Mouse (Mus musculus): ENCODE data around the gene Mdm2. TPM values are rescaled to one million over a fixed set of nuclear protein-coding genes. Genes with fewer than 3 reads are reported as not detected.

The Mdm2 gene
- polyA plus RNA-seq, 1 experiment from 2014 or later = 57.9 TPM

DNA sequence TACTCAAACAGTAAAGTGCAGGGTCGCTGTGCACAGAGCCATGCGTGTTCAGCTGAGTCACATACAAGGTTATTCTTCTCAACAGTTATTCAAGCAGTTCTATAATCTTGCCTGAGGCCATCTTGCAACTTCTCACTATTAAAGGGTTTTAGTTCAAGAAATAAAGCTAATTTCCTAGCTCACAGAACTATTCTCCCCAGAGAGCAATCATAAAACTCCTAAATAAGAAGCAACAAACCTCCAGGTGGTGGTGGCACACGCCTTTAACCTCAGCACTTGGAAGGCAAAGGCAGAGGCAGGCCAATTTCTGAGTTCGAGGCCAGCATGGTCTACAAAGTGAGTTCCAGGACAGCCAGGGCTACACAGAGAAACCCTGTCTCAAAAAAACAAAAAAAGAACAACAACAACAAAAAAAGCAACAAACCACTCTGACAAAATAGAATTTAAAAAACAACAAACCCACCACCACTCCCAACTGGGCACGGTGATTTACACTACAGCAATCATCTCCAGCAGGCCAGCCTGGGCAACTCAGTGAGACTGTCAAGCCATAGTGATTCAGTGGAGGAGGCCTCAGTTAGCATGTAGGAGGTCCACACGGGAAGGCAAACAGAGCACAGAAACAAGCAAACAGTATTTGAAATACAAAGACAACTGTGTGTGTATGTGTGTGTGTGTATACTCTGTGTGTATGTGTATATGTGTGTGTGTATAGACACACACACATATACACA is 13.6 kb downstream of the Mdm2 start:
- WGBS = 90% methylated on average over 6 of the region's 6 CpGs
- no peak overlapping the region for H3K4me3 ChIP-seq (ENCODE audit: low read depth, low read length)
- H3K9me3 ChIP-seq (ENCODE audit: control insufficient read depth, low read length) = no peaks in the 10 kb centered on the region
- H3K9ac ChIP-seq (replicated peaks; ENCODE audit: low read depth, low read length) = no peak overlapping the region
- H3K36me3 ChIP-seq (ENCODE audit: control insufficient read depth, insufficient read depth, low read length) = peaks cover 80% of the 10 kb centered on the region
- H3K27me3 ChIP-seq (ENCODE audit: control insufficient read depth, insufficient read depth, low read length) = no peaks in the 10 kb centered on the region
- H3K4me2 ChIP-seq (ENCODE audit: low read depth, low read length) = no peak overlapping the region
- no peak for ATAC-seq (ENCODE audit: low read depth)
- no peak overlapping the region for H3K27ac ChIP-seq (ENCODE audit: low read depth, low read length)
- no peaks in the 10 kb centered on the region for H3K4me1 ChIP-seq (ENCODE audit: control insufficient read depth, insufficient read depth, low read length)

GRCm38 (mm10) chr10:117696021-117696826 is 14.3 kb downstream of the Mdm2 start:
- H3K36me3 ChIP-seq (ENCODE audit: control insufficient read depth, insufficient read depth, low read length) = peaks cover 80% of the 10 kb centered on the region
- H3K9me3 ChIP-seq (ENCODE audit: control insufficient read depth, low read length) = no peaks in the 10 kb centered on the region
- no peak overlapping the region for H3K27ac ChIP-seq (ENCODE audit: low read depth, low read length)
- no peak overlapping the region for H3K4me2 ChIP-seq (ENCODE audit: low read depth, low read length)
- no peak overlapping the region for H3K4me3 ChIP-seq (ENCODE audit: low read depth, low read length)
- ATAC-seq (ENCODE audit: low read depth) = no peak
- no peak overlapping the region for H3K9ac ChIP-seq (replicated peaks; ENCODE audit: low read depth, low read length)
- H3K27me3 ChIP-seq (ENCODE audit: control insufficient read depth, insufficient read depth, low read length) = no peaks in the 10 kb centered on the region
- 97% methylated on average over 8 of the region's 8 CpGs for WGBS
- no peaks in the 10 kb centered on the region for H3K4me1 ChIP-seq (ENCODE audit: control insufficient read depth, insufficient read depth, low read length)

DNA sequence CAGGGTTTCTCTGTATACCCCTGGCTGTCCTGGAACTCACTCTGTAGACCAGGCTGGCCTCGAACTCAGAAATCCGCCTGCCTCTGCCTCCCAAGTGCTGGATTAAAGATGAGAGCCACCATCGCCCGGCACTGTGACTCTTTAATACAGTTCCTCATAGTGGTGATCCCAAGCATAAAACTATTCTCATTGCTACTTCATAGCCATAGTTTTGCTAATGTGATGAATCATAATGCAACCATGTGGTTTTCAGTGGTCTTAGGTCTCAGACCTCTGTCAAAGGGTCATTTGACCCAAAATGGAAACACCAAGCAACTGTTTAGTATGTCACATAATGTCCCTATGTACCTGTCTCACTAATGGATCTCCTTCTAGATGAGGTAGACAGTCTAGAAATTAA is 15.0 kb downstream of the Mdm2 start:
- Histone ChIP-seq H3K36me3 (ENCODE audit: control insufficient read depth, insufficient read depth, low read length) (peaks cover 82% of the 10 kb centered on the region), H3K9me3 (ENCODE audit: control insufficient read depth, low read length) (no peaks in the 10 kb centered on the region), H3K27me3 (ENCODE audit: control insufficient read depth, insufficient read depth, low read length) (no peaks in the 10 kb centered on the region), H3K9ac (replicated peaks; ENCODE audit: low read depth, low read length) (no peak overlapping the region), H3K4me2 (ENCODE audit: low read depth, low read length) (no peak overlapping the region), H3K4me1 (ENCODE audit: control insufficient read depth, insufficient read depth, low read length) (no peaks in the 10 kb centered on the region), H3K4me3 (ENCODE audit: low read depth, low read length) (no peak overlapping the region), H3K27ac (ENCODE audit: low read depth, low read length) (no peak overlapping the region)
- no peak for ATAC-seq (ENCODE audit: low read depth)
- 98% methylated on average over 4 of the region's 4 CpGs for WGBS

DNA sequence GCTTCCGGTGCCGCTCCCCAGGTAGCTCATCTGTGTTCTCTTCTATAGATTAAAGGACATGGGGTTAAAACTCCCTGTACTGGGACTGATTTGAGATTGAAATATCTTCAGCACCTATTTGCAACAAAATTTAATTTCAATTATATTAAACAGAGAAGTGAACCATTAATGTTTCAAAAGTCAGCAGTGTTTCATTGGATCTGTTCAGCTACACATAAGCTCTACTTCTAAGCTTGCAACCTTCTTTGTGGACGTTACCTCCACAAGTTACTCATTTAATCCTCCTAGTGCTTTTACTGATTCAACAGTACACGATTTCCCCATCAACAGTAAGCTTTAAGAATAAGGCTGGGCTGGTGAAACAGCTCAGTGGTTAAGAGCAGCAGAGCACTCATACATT is 15.5 kb downstream of the Mdm2 start:
- ATAC-seq (ENCODE audit: low read depth) = no peak
- Histone ChIP-seq H3K36me3 (ENCODE audit: control insufficient read depth, insufficient read depth, low read length) (peaks cover 82% of the 10 kb centered on the region), H3K27me3 (ENCODE audit: control insufficient read depth, insufficient read depth, low read length) (no peaks in the 10 kb centered on the region), H3K4me2 (ENCODE audit: low read depth, low read length) (no peak overlapping the region), H3K27ac (ENCODE audit: low read depth, low read length) (no peak overlapping the region), H3K4me3 (ENCODE audit: low read depth, low read length) (no peak overlapping the region), H3K9me3 (ENCODE audit: control insufficient read depth, low read length) (no peaks in the 10 kb centered on the region), H3K4me1 (ENCODE audit: control insufficient read depth, insufficient read depth, low read length) (no peaks in the 10 kb centered on the region), H3K9ac (replicated peaks; ENCODE audit: low read depth, low read length) (no peak overlapping the region)
- 98% methylated on average over 4 of the region's 4 CpGs for WGBS

DNA sequence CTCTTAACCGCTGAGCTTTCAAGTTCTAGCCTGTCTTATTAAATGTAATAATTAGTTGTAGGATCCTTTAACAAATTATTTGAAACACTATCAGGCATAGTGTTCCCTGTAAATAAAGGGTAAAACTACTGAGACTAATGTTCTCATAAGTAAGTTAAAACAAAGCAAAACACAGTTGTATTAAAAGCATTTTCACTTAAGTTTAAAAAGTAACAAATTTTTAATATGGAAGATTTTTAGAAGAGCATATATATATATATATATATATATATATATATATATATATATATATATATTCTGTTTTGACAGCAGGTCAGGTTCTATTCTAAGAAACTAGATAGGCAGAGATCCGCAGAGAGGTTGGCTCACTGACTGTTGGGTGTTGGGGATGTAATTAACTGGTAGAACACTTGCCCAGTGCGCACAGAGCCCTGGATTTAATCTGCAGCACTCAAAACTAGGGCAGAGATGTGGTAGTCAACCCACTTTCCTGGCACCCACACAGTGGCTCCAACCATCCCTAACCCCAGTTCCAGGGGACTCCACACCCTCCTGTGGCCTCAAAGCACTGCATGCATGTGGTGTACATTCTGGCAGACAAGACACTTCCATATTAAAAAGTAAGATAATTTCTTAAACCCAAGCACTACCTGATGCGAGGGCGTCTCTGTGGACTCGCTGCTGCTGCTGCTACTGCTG is 16.2 kb downstream of the Mdm2 start:
- ATAC-seq (ENCODE audit: low read depth) = no peak
- Histone ChIP-seq H3K4me2 (ENCODE audit: low read depth, low read length) (no peak overlapping the region), H3K27me3 (ENCODE audit: control insufficient read depth, insufficient read depth, low read length) (no peaks in the 10 kb centered on the region), H3K4me1 (ENCODE audit: control insufficient read depth, insufficient read depth, low read length) (no peaks in the 10 kb centered on the region), H3K9me3 (ENCODE audit: control insufficient read depth, low read length) (no peaks in the 10 kb centered on the region), H3K4me3 (ENCODE audit: low read depth, low read length) (no peak overlapping the region), H3K36me3 (ENCODE audit: control insufficient read depth, insufficient read depth, low read length) (peaks cover 80% of the 10 kb centered on the region), H3K9ac (replicated peaks; ENCODE audit: low read depth, low read length) (no peak overlapping the region), H3K27ac (ENCODE audit: low read depth, low read length) (no peak overlapping the region)
- WGBS = 96% methylated on average over 6 of the region's 6 CpGs

- Histone ChIP-seq H3K4me3 (ENCODE audit: low read depth, low read length) (no peak overlapping the region), H3K9ac (replicated peaks; ENCODE audit: low read depth, low read length) (no peak overlapping the region), H3K27me3 (ENCODE audit: control insufficient read depth, insufficient read depth, low read length) (no peaks in the 10 kb centered on the region), H3K36me3 (ENCODE audit: control insufficient read depth, insufficient read depth, low read length) (peaks cover 81% of the 10 kb centered on the region), H3K4me2 (ENCODE audit: low read depth, low read length) (no peak overlapping the region), H3K27ac (ENCODE audit: low read depth, low read length) (no peak overlapping the region), H3K9me3 (ENCODE audit: control insufficient read depth, low read length) (no peaks in the 10 kb centered on the region), H3K4me1 (ENCODE audit: control insufficient read depth, insufficient read depth, low read length) (no peaks in the 10 kb centered on the region)
- WGBS = 94% methylated on average over 5 of the region's 5 CpGs
- no peak for ATAC-seq (ENCODE audit: low read depth)
Measured at GRCm38 (mm10) chr10:117692953-117693352, 17.6 kb downstream of the Mdm2 start.

DNA sequence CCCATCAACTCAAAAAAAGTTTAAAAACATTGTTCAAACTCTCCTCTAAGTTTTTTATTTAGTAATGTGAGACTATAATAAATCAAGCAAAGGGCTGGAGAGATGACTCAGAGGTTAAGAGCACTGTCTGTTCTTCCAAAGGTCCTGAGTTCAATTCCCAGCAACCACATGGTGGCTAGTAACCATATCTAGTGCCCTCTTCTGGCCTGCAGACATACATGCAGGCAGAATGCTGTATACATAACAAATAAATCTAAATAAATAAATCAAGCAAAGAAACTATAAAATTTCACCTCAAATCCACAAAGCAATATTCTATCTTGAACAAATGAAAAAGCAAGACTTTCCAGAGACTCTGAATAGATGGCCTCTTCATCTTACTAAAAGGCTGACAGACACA is 18.4 kb downstream of the Mdm2 start:
- Histone ChIP-seq H3K4me1 (ENCODE audit: control insufficient read depth, insufficient read depth, low read length) (no peaks in the 10 kb centered on the region), H3K4me2 (ENCODE audit: low read depth, low read length) (no peak overlapping the region), H3K36me3 (ENCODE audit: control insufficient read depth, insufficient read depth, low read length) (peaks cover 74% of the 10 kb centered on the region), H3K27me3 (ENCODE audit: control insufficient read depth, insufficient read depth, low read length) (no peaks in the 10 kb centered on the region), H3K4me3 (ENCODE audit: low read depth, low read length) (no peak overlapping the region), H3K27ac (ENCODE audit: low read depth, low read length) (no peak overlapping the region), H3K9ac (replicated peaks; ENCODE audit: low read depth, low read length) (no peak overlapping the region), H3K9me3 (ENCODE audit: control insufficient read depth, low read length) (no peaks in the 10 kb centered on the region)
- ATAC-seq (ENCODE audit: low read depth) = no peak

DNA sequence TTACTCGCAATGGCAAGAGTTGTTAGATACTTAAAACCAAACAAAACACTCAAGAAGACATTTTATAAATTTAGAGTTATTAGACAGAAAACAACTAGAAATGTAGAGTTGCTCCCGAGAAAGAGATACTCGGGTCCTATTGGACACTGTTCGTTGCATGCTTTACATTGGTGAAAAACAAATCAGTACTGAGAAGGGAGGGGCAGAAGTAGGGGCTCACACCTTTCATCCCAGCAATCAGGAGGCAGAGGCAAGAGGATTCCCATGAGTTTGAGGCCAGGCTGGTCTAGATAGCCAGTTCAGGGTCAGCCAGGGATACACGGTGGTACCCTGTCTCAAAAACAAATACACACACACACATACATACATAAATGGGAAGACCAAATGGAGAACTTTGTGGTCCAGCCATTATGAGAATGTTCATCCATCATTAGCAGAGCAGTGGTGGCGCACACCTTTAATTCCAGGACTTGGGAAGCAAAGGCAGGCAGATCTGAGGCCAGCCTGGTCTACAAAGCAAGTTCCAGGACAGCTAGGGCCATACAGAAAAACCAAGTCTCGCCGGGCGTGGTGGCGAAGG is 19.1 kb downstream of the Mdm2 start:
- Histone ChIP-seq H3K4me3 (ENCODE audit: low read depth, low read length) (no peak overlapping the region), H3K27me3 (ENCODE audit: control insufficient read depth, insufficient read depth, low read length) (no peaks in the 10 kb centered on the region), H3K36me3 (ENCODE audit: control insufficient read depth, insufficient read depth, low read length) (peaks cover 67% of the 10 kb centered on the region), H3K9ac (replicated peaks; ENCODE audit: low read depth, low read length) (no peak overlapping the region), H3K27ac (ENCODE audit: low read depth, low read length) (no peak overlapping the region), H3K9me3 (ENCODE audit: control insufficient read depth, low read length) (no peaks in the 10 kb centered on the region), H3K4me2 (ENCODE audit: low read depth, low read length) (no peak overlapping the region), H3K4me1 (ENCODE audit: control insufficient read depth, insufficient read depth, low read length) (no peaks in the 10 kb centered on the region)
- WGBS = 98% methylated on average over 10 of the region's 10 CpGs
- ATAC-seq (ENCODE audit: low read depth) = no peak

All from neural tube, embryonic 14.5 days (tissue).